Mouse (Mus musculus): Measurements from ENCODE around the gene Zfp873.
"Not testable (repeated sequence)": the region's sequence is repeated elsewhere in the genome, so short reads cannot be mapped to it uniquely, and the experiment has no call there.

GRCm38 (mm10) chr10:82048460-82048804, 509 bp downstream of the Zfp873 start:
- TF ChIP-seq POLR2A (IDR thresholded peaks at IDR 0.05; ENCODE audit: borderline replicate concordance, control insufficient read depth, low read depth, low read length); CTCF (IDR thresholded peaks at IDR 0.05; ENCODE audit: control insufficient read depth, insufficient read depth, low read length): not testable (repeated sequence)

Measured in bone marrow, adult 2 months (tissue).